Mouse (Mus musculus): ENCODE results near the gene Esyt1.

GRCm38 (mm10) chr10:128460270-128460630 is 65.4 kb downstream of the Esyt1 start:
- TF ChIP-seq CTCF (IDR thresholded peaks at IDR 0.05; ENCODE audit: low read depth) (no peak), EP300 (IDR thresholded peaks at IDR 0.05; ENCODE audit: low read depth) (no peak)

Measured in liver, embryonic 14.5 days (tissue).